Mouse (Mus musculus) embryonic facial prominence, embryonic 12.5 days (tissue): ENCODE data around the gene Mxi1. TPM values are rescaled to one million over a fixed set of nuclear protein-coding genes. Genes with fewer than 3 reads are reported as not detected.

Experiments used
- ATAC-seq: fragments of 200-750 bp; cut with Nextera tagmentation; 2 replicates; pipeline ENCODE4 v1.8.0; 2017; ENCODE audit not compliant: insufficient number of reproducible peaks, insufficient read depth, low FRiP score, low TSS enrichment
- H3K27ac ChIP-seq: fragments of 300-500 bp; sonication (generic); 2 replicates; pipeline ENCODE4 v1.5.1; 2016; ENCODE audit warnings: mild to moderate bottlenecking
- H3K27me3 ChIP-seq: fragments of 300-500 bp; sonication (generic); 2 replicates; pipeline ENCODE4 v1.6.1; 2016; ENCODE audit warnings: mild to moderate bottlenecking, moderate library complexity
- H3K36me3 ChIP-seq: fragments of 300-500 bp; sonication (generic); 2 replicates; pipeline ENCODE4 v1.6.1; 2016; ENCODE audit warnings: mild to moderate bottlenecking
- H3K4me1 ChIP-seq: fragments of 300-500 bp; sonication (generic); 2 replicates; pipeline ENCODE4 v1.6.1; 2016
- H3K4me2 ChIP-seq: fragments of 300-500 bp; sonication (generic); replicated peaks from 2 replicates; pipeline ENCODE4 v1.6.1; 2016; ENCODE audit warnings: mild to moderate bottlenecking, moderate library complexity
- H3K4me3 ChIP-seq: fragments of 300-500 bp; sonication (generic); 2 replicates; pipeline ENCODE4 v1.5.1; 2016; ENCODE audit warnings: mild to moderate bottlenecking
- H3K9ac ChIP-seq: fragments of 300-500 bp; sonication (generic); 2 replicates; pipeline ENCODE4 v1.6.1; 2016; ENCODE audit warnings: mild to moderate bottlenecking, moderate library complexity
- H3K9me3 ChIP-seq: fragments of 300-500 bp; sonication (generic); 2 replicates; pipeline ENCODE4 v1.6.1; 2016; ENCODE audit warnings: mild to moderate bottlenecking, moderate library complexity
- WGBS: fragments of 180-500 bp; shearing (Covaris S2); methylation state at CpG from one replicate; pipeline ENCODE4 v1.1.7; 2016; 5-methylcytosine and 5-hydroxymethylcytosine counted together
- polyA plus RNA-seq: library from polyadenylated mRNA; unstranded; fragments of >200 nt; fragmentation: Nextera tagmentation; extraction: Ambion mirVana; gene quantifications from 2 replicates; pipeline ENCODE4 v1.2.1, GENCODE M21; 2016

Mxi1 gene
- polyA plus RNA-seq, 1 experiment from 2014 or later: 44.9 TPM

- Histone ChIP-seq H3K36me3 (no peaks in the 10 kb centered on the region), H3K4me1 (peaks cover 27% of the 10 kb centered on the region), H3K27ac (no peak overlapping the region), H3K4me2 (no peak overlapping the region), H3K4me3 (no peak overlapping the region), H3K9me3 (no peaks in the 10 kb centered on the region), H3K9ac (no peak overlapping the region), H3K27me3 (no peaks in the 10 kb centered on the region)
- 90% methylated on average over 6 of the region's 6 CpGs for WGBS
- ATAC-seq: no peak
These were observed 6.6 kb downstream of the Mxi1 start for GRCm38 (mm10) chr19:53316963-53317362.

- H3K4me2 ChIP-seq: no peak overlapping the region
- no peak overlapping the region for H3K27ac ChIP-seq
- peaks cover 27% of the 10 kb centered on the region for H3K4me1 ChIP-seq
- no peaks in the 10 kb centered on the region for H3K36me3 ChIP-seq
- no peak overlapping the region for H3K9ac ChIP-seq
- no peaks in the 10 kb centered on the region for H3K9me3 ChIP-seq
- 78% methylated on average over 16 of the region's 16 CpGs for WGBS
- no peak overlapping the region for H3K4me3 ChIP-seq
- ATAC-seq: no peak
- H3K27me3 ChIP-seq: no peaks in the 10 kb centered on the region
These were observed 8.1 kb downstream of the Mxi1 start for GRCm38 (mm10) chr19:53318143-53319132.

DNA sequence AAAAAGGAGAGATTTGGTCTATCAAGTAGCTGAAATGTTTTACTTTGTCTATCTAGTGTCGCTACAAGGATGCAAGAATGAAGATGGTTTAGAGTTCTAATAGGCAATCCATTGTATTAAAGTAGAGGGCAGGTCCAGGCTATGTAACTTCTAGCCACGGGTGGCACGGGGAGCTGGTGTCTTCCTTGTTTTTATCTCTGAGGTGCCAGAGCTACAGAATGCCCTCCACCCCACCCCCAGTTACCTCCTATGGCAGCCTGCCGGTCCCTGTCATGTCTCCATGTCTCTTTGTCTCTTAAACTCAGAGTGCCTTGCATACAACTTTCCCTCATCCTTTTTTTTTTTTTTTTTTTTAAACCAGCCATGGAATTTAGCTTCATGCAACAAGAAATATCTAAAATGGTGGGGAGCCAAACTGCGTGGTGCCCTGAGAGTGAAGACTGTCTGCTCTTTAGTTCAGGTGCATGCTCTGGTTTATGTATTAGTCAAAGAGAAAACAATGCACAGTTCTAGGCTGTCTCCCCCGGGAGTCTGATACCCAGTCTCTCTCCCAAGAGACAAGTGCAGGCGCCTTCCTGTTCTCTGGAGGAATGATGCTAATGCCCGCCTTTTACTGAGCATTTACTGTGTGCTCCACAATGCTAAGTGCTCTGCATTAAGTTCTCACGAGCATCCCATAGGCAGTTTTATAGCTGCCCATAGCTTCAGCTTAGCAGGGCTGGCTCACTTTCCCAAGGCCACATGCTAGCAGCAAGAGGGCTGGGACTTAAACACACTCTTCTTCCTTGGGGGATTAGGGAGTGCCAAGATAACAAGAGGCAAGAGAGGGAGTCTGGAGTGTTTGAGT is 10.2 kb downstream of the Mxi1 start:
- Histone ChIP-seq H3K27me3 (no peaks in the 10 kb centered on the region), H3K9me3 (no peaks in the 10 kb centered on the region), H3K4me1 (peaks cover 29% of the 10 kb centered on the region), H3K4me3 (no peak overlapping the region), H3K27ac (no peak overlapping the region), H3K4me2 (no peak overlapping the region), H3K36me3 (no peaks in the 10 kb centered on the region), H3K9ac (no peak overlapping the region)
- no peak for ATAC-seq
- WGBS: 76% methylated on average over 9 of the region's 9 CpGs

- H3K4me1 ChIP-seq: peaks cover 34% of the 10 kb centered on the region
- no peaks in the 10 kb centered on the region for H3K27me3 ChIP-seq
- WGBS: 73% methylated on average over 10 of the region's 10 CpGs
- ATAC-seq: no peak
- H3K27ac ChIP-seq: no peak overlapping the region
- H3K4me2 ChIP-seq: no peak overlapping the region
- H3K9me3 ChIP-seq: no peaks in the 10 kb centered on the region
- no peak overlapping the region for H3K9ac ChIP-seq
- H3K36me3 ChIP-seq: no peaks in the 10 kb centered on the region
- H3K4me3 ChIP-seq: no peak overlapping the region
These were observed 11.0 kb downstream of the Mxi1 start for GRCm38 (mm10) chr19:53321273-53321672.

DNA sequence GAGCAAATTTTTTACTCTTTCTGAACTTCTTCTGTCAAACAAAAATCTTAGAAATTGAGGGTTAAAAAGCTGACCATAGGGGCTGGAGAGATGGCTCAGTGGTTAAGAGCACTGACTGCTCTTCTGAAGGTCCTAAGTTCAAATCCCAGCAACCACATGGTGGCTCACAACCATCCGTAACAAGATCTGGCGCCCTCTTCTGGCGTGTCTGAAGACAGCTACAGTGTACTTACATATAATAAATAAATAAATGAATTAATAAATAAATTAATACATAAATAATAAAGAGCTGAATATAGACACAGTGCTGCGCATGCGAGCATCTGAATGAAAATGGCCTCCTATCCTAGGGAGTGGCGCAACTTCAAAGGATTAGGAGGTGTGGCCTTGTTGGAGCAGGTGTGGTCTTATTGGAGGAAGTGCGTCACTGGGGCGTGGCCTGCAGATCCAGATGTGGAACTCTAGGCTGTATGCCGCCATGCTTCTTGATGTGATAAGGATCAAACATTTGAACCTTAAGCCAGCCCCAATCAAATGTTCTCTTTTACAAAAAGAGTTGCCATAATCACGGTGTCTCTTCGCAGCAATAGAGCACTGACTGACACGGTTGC is 12.2 kb downstream of the Mxi1 start:
- no peaks in the 10 kb centered on the region for H3K27me3 ChIP-seq
- H3K4me1 ChIP-seq: peaks cover 34% of the 10 kb centered on the region
- ATAC-seq: no peak
- 92% methylated on average over 12 of the region's 12 CpGs for WGBS
- H3K9me3 ChIP-seq: no peaks in the 10 kb centered on the region
- no peak overlapping the region for H3K9ac ChIP-seq
- no peak overlapping the region for H3K4me3 ChIP-seq
- H3K27ac ChIP-seq: no peak overlapping the region
- H3K36me3 ChIP-seq: no peaks in the 10 kb centered on the region
- no peak overlapping the region for H3K4me2 ChIP-seq

DNA sequence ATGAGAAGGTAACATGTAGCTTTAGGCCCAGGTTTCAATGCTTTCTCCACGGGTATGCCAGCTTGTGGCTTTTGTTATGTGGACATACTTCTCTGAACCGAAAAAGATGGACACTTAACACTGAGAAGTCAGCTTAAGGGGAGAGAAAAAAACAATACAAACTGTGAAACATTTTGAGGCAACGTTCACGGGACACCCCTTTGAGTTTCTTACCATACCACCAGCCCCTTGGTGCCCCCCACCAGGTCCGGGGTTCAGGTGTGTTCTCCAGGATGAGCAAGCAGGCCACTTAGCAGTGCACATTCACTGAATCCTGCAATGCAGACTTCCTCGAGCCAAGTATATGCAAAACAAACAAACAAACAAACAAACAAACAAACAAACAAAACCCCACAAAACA is 14.5 kb downstream of the Mxi1 start:
- H3K4me2 ChIP-seq: peak overlapping the region; percentile 58; the same call in 1 of the 2 replicates
- no peaks in the 10 kb centered on the region for H3K36me3 ChIP-seq
- WGBS: 55% methylated on average over 6 of the region's 6 CpGs
- H3K4me3 ChIP-seq: no peak overlapping the region
- no peak overlapping the region for H3K27ac ChIP-seq
- ATAC-seq: no peak
- H3K9ac ChIP-seq: no peak overlapping the region
- no peaks in the 10 kb centered on the region for H3K27me3 ChIP-seq
- H3K4me1 ChIP-seq: peaks cover 25% of the 10 kb centered on the region
- no peaks in the 10 kb centered on the region for H3K9me3 ChIP-seq

DNA sequence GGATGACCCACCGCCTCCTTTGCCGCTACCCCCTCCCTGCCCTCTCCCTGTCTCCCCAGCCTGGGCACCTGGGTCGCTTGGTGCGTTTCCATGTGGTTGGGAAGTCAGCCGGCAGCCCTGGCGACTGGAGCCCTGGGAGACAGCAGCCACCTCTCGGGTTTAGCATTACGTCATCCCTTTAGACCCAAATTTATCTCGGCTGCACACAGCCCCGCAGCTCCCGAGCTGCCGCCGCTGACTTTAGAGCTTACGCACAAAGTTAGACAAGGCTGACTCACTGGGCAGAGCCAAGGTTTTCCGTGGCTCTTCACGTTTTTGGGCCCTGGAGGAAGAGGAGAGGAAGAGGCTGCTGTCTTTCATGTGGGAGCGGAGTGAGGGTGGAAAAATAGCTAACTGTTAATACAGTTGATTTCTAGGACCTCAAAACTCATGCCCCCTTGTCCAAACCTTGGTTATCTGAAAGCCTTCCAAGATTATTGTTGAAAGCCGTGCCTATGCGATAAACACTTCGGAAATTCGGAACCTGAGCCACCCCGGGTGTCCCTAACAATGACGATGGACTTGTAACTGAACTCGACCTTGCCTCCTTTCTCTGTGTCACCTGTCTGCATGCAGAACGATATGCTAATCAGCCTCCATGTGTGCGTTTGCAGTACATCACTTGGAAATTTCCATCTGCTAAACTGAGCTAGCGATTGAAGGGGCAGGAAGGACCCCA is 15.4 kb downstream of the Mxi1 start:
- WGBS: 13% methylated on average over 27 of the region's 27 CpGs
- Histone ChIP-seq H3K9ac (no peak overlapping the region), H3K27me3 (no peaks in the 10 kb centered on the region), H3K27ac (0 out of 2 replicates have a peak overlapping the region, but pooled peaks have one; percentile 31), H3K4me2 (peak overlapping the region; percentile 58), H3K4me1 (peaks cover 29% of the 10 kb centered on the region), H3K36me3 (no peaks in the 10 kb centered on the region), H3K4me3 (peak overlapping the region; percentile 24), H3K9me3 (no peaks in the 10 kb centered on the region)
- no peak for ATAC-seq

GRCm38 (mm10) chr19:53328116-53328515 is 17.8 kb downstream of the Mxi1 start:
- no peaks in the 10 kb centered on the region for H3K9me3 ChIP-seq
- H3K4me1 ChIP-seq: peaks cover 29% of the 10 kb centered on the region
- 71% methylated on average over 9 of the region's 9 CpGs for WGBS
- H3K36me3 ChIP-seq: peaks cover 6% of the 10 kb centered on the region
- ATAC-seq: no peak
- no peak overlapping the region for H3K27ac ChIP-seq
- H3K27me3 ChIP-seq: no peaks in the 10 kb centered on the region
- H3K4me2 ChIP-seq: no peak overlapping the region
- H3K9ac ChIP-seq: no peak overlapping the region
- no peak overlapping the region for H3K4me3 ChIP-seq

DNA sequence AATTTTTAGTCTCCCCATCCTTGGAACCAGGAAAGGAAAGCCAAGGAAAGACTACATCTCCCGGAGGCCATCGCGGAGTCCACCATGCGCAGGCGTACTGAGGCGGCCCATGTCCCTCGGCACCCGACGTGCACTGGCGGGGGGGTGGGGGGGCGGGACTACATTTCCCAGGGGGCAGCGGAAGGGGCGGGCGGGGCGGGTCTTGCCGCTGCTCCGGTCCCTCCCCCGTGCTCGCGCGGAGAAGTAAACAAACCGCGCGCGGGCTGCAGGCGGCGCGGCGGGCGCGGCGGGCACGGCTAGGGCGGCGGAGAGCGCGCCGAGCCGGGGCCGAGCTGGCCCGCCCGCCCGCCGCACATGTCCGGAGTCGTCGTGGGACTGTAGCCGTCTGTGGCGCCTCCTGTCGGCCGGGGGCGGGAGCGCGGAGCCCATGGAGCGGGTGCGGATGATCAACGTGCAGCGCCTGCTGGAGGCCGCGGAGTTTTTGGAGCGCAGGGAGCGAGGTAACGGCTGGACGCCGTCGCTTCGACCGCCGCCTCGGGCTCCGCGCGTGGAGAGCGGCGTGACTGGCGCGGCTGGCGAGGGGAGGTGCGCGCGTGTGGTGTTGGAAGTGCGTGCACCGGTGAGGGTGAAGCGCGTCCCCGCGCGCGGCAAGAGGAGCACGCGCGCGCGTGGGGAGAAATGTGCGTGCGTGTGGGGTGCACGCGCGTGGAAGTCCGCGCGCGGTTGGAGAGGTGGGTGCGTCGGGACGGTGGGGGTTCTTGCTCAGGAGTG is 19.1 kb downstream of the Mxi1 start:
- ATAC-seq: peak; percentile 73
- under 1% methylated on average over 98 of the region's 106 CpGs for WGBS
- Histone ChIP-seq H3K27ac (peak overlapping the region; percentile 80), H3K36me3 (peaks cover 13% of the 10 kb centered on the region), H3K9me3 (no peaks in the 10 kb centered on the region), H3K4me2 (peak overlapping the region; percentile 91), H3K27me3 (no peaks in the 10 kb centered on the region), H3K4me1 (peaks cover 25% of the 10 kb centered on the region), H3K4me3 (peak overlapping the region; percentile 85), H3K9ac (peak overlapping the region; percentile 72)

GRCm38 (mm10) chr19:53329992-53330381 is 19.7 kb downstream of the Mxi1 start:
- peak; percentile 75 for ATAC-seq
- H3K9ac ChIP-seq: peak overlapping the region; percentile 72
- WGBS: under 1% methylated on average over 29 of the region's 29 CpGs

More at GRCm38 (mm10) chr19:53329992-53330381, 19.7 kb downstream of the Mxi1 start:
- H3K27me3 ChIP-seq: no peaks in the 10 kb centered on the region
- H3K36me3 ChIP-seq: peaks cover 15% of the 10 kb centered on the region
- H3K4me1 ChIP-seq: peaks cover 19% of the 10 kb centered on the region
- peak overlapping the region; percentile 80 for H3K27ac ChIP-seq
- H3K4me2 ChIP-seq: peak overlapping the region; percentile 91
- no peaks in the 10 kb centered on the region for H3K9me3 ChIP-seq
- H3K4me3 ChIP-seq: peak overlapping the region; percentile 85
